Mouse (Mus musculus): ENCODE measurements around the gene Gm49369. TPM values are rescaled to one million over a fixed set of nuclear protein-coding genes. Genes with fewer than 3 reads are reported as not detected.
A peak's percentile ranks its signal among the peaks of the same experiment; 100 is the strongest.
"Not testable (repeated sequence)": the region's sequence is repeated elsewhere in the genome, so short reads cannot be mapped to it uniquely, and the experiment has no call there.

Gm49369 gene
- polyA plus RNA-seq, 1 experiment from 2014 or later: 1.4 TPM

- WGBS (ENCODE audit: insufficient replicate concordance): 79% methylated on average over 3 of the region's 3 CpGs
- Histone ChIP-seq H3K4me1 (ENCODE audit: control insufficient read depth, low read depth, low read length) (peaks cover 32% of the 10 kb centered on the region), H3K4me3 (ENCODE audit: low read depth, low read length) (no peak overlapping the region), H3K9me3 (replicated peaks; ENCODE audit: control insufficient read depth, low read length) (no peaks in the 10 kb centered on the region), H3K27ac (ENCODE audit: low read length) (no peak overlapping the region), H3K36me3 (ENCODE audit: control insufficient read depth, insufficient read depth) (no peaks in the 10 kb centered on the region), H3K4me2 (ENCODE audit: low read depth, low read length) (no peak overlapping the region), H3K9ac (ENCODE audit: low read depth, low read length) (no peak overlapping the region), H3K27me3 (ENCODE audit: control insufficient read depth, insufficient read depth, low read depth, low read length) (no peaks in the 10 kb centered on the region)
- no peak for ATAC-seq (ENCODE audit: low read depth)
These were observed 33.8 kb upstream of the Gm49369 start for GRCm38 (mm10) chr7:142416225-142416624.

GRCm38 (mm10) chr7:142415314-142415713 lies 32.8 kb upstream of the Gm49369 start:
- Histone ChIP-seq H3K4me3 (ENCODE audit: low read depth, low read length) (no peak overlapping the region), H3K27me3 (ENCODE audit: control insufficient read depth, insufficient read depth, low read depth, low read length) (no peaks in the 10 kb centered on the region), H3K36me3 (ENCODE audit: control insufficient read depth, insufficient read depth) (no peaks in the 10 kb centered on the region), H3K27ac (ENCODE audit: low read length) (no peak overlapping the region), H3K9ac (ENCODE audit: low read depth, low read length) (no peak overlapping the region), H3K4me1 (ENCODE audit: control insufficient read depth, low read depth, low read length) (peaks cover 23% of the 10 kb centered on the region), H3K9me3 (replicated peaks; ENCODE audit: control insufficient read depth, low read length) (no peaks in the 10 kb centered on the region), H3K4me2 (ENCODE audit: low read depth, low read length) (no peak overlapping the region)
- no peak for ATAC-seq (ENCODE audit: low read depth)
- 51% methylated on average over 4 of the region's 4 CpGs for WGBS (ENCODE audit: insufficient replicate concordance)

DNA sequence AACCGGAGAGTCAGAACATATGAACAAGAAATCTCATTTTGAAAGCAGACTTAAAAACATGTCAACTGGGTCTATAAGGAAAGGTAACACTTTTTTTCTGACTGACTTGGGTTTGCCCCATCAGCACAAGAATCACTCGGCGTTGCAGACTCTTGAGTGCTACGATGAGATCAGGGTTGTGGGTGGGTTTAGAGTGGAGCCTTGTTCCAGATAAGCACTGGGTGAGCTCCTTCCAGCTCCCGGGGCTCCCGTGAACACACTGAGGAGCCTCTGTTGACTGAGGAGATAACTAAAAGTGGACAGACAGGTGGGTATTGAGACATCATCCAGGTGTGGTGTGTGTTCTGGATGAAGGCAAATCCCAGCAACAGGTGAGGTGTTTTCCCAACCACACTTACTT lies 30.8 kb upstream of the Gm49369 start:
- H3K4me3 ChIP-seq (ENCODE audit: low read depth, low read length): no peak overlapping the region
- WGBS (ENCODE audit: insufficient replicate concordance): 33% methylated on average over 6 of the region's 6 CpGs
- H3K27me3 ChIP-seq (ENCODE audit: control insufficient read depth, insufficient read depth, low read depth, low read length): no peaks in the 10 kb centered on the region
- H3K9me3 ChIP-seq (replicated peaks; ENCODE audit: control insufficient read depth, low read length): no peaks in the 10 kb centered on the region
- no peaks in the 10 kb centered on the region for H3K36me3 ChIP-seq (ENCODE audit: control insufficient read depth, insufficient read depth)
- no peak overlapping the region for H3K4me2 ChIP-seq (ENCODE audit: low read depth, low read length)
- no peak overlapping the region for H3K27ac ChIP-seq (ENCODE audit: low read length)
- ATAC-seq (ENCODE audit: low read depth): peak; percentile 84
- H3K9ac ChIP-seq (ENCODE audit: low read depth, low read length): no peak overlapping the region
- peaks cover 14% of the 10 kb centered on the region for H3K4me1 ChIP-seq (ENCODE audit: control insufficient read depth, low read depth, low read length)

- H3K4me3 ChIP-seq (ENCODE audit: low read depth, low read length): no peak overlapping the region
- H3K9me3 ChIP-seq (replicated peaks; ENCODE audit: control insufficient read depth, low read length): no peaks in the 10 kb centered on the region
- no peak overlapping the region for H3K9ac ChIP-seq (ENCODE audit: low read depth, low read length)
- no peaks in the 10 kb centered on the region for H3K27me3 ChIP-seq (ENCODE audit: control insufficient read depth, insufficient read depth, low read depth, low read length)
- peaks cover 14% of the 10 kb centered on the region for H3K4me1 ChIP-seq (ENCODE audit: control insufficient read depth, low read depth, low read length)
- no peaks in the 10 kb centered on the region for H3K36me3 ChIP-seq (ENCODE audit: control insufficient read depth, insufficient read depth)
- WGBS (ENCODE audit: insufficient replicate concordance): 72% methylated on average over 3 of the region's 3 CpGs
- no peak overlapping the region for H3K4me2 ChIP-seq (ENCODE audit: low read depth, low read length)
- ATAC-seq (ENCODE audit: low read depth): no peak
- H3K27ac ChIP-seq (ENCODE audit: low read length): no peak overlapping the region
These were observed 27.1 kb upstream of the Gm49369 start for GRCm38 (mm10) chr7:142409603-142410002.

GRCm38 (mm10) chr7:142408686-142409085 lies 26.2 kb upstream of the Gm49369 start:
- no peak for ATAC-seq (ENCODE audit: low read depth)
- H3K4me3 ChIP-seq (ENCODE audit: low read depth, low read length): no peak overlapping the region
- WGBS (ENCODE audit: insufficient replicate concordance): 79% methylated on average over 8 of the region's 8 CpGs

DNA sequence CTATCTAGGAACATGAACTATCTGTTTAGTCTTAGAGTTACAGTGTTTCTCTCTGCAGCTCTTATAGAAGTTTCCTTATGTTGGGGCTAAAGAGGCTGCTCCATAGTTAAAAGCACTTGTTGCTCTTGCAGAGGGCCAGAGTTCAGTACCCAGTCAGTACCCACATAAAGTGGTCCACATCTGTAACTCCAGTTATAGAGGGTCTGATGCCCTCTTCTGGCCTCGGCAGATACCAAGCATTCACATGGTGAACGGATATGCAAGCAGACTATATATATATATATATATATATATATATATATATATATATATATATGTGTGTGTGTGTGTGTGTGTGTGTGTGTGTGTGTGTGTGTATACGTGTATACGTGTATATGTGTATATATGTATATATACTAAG lies 25.5 kb upstream of the Gm49369 start:
- 44% methylated on average over 4 of the region's 4 CpGs for WGBS (ENCODE audit: insufficient replicate concordance)
- Histone ChIP-seq H3K4me1 (ENCODE audit: control insufficient read depth, low read depth, low read length) (peaks cover 9% of the 10 kb centered on the region), H3K9ac (ENCODE audit: low read depth, low read length) (no peak overlapping the region), H3K27ac (ENCODE audit: low read length) (no peak overlapping the region), H3K4me3 (ENCODE audit: low read depth, low read length) (no peak overlapping the region), H3K4me2 (ENCODE audit: low read depth, low read length) (no peak overlapping the region), H3K27me3 (ENCODE audit: control insufficient read depth, insufficient read depth, low read depth, low read length) (no peaks in the 10 kb centered on the region), H3K36me3 (ENCODE audit: control insufficient read depth, insufficient read depth) (no peaks in the 10 kb centered on the region), H3K9me3 (replicated peaks; ENCODE audit: control insufficient read depth, low read length) (no peaks in the 10 kb centered on the region)
- no peak for ATAC-seq (ENCODE audit: low read depth)

More at GRCm38 (mm10) chr7:142408686-142409085, 26.2 kb upstream of the Gm49369 start:
- no peak overlapping the region for H3K9ac ChIP-seq (ENCODE audit: low read depth, low read length)
- H3K27me3 ChIP-seq (ENCODE audit: control insufficient read depth, insufficient read depth, low read depth, low read length): no peaks in the 10 kb centered on the region
- H3K9me3 ChIP-seq (replicated peaks; ENCODE audit: control insufficient read depth, low read length): no peaks in the 10 kb centered on the region
- H3K36me3 ChIP-seq (ENCODE audit: control insufficient read depth, insufficient read depth): no peaks in the 10 kb centered on the region
- H3K27ac ChIP-seq (ENCODE audit: low read length): no peak overlapping the region
- H3K4me1 ChIP-seq (ENCODE audit: control insufficient read depth, low read depth, low read length): peaks cover 15% of the 10 kb centered on the region
- H3K4me2 ChIP-seq (ENCODE audit: low read depth, low read length): no peak overlapping the region

DNA sequence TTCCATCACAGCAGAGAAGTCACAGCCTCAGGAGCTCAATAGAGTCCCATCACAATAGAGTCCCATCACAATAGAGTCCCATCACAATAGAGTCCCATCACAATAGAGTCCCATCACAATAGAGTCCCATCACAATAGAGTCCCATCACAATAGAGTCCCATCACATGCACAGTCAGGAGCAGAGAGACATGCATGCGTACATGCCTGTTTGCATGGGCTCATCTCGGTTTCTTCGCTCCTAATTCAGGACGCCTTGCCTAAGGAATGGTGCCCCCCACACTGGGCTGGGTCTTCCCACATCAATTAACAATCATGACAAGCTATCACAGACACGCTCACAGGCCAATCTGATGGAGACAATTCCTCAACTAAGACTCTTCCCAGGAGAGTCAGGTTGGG lies 22.7 kb upstream of the Gm49369 start:
- H3K4me2 ChIP-seq (ENCODE audit: low read depth, low read length); H3K9me3 ChIP-seq (replicated peaks; ENCODE audit: control insufficient read depth, low read length); H3K4me3 ChIP-seq (ENCODE audit: low read depth, low read length); H3K9ac ChIP-seq (ENCODE audit: low read depth, low read length); H3K27me3 ChIP-seq (ENCODE audit: control insufficient read depth, insufficient read depth, low read depth, low read length); H3K27ac ChIP-seq (ENCODE audit: low read length); H3K36me3 ChIP-seq (ENCODE audit: control insufficient read depth, insufficient read depth); ATAC-seq (ENCODE audit: low read depth); H3K4me1 ChIP-seq (ENCODE audit: control insufficient read depth, low read depth, low read length): not testable (repeated sequence)
- WGBS (ENCODE audit: insufficient replicate concordance): 83% methylated on average over 5 of the region's 5 CpGs

- Histone ChIP-seq H3K4me3 (ENCODE audit: low read depth, low read length) (no peak overlapping the region), H3K27me3 (ENCODE audit: control insufficient read depth, insufficient read depth, low read depth, low read length) (no peaks in the 10 kb centered on the region), H3K4me2 (ENCODE audit: low read depth, low read length) (no peak overlapping the region), H3K4me1 (ENCODE audit: control insufficient read depth, low read depth, low read length) (peaks cover 2% of the 10 kb centered on the region), H3K27ac (ENCODE audit: low read length) (no peak overlapping the region), H3K9me3 (replicated peaks; ENCODE audit: control insufficient read depth, low read length) (no peaks in the 10 kb centered on the region), H3K9ac (ENCODE audit: low read depth, low read length) (no peak overlapping the region), H3K36me3 (ENCODE audit: control insufficient read depth, insufficient read depth) (no peaks in the 10 kb centered on the region)
- WGBS (ENCODE audit: insufficient replicate concordance): 39% methylated on average over 4 of the region's 4 CpGs
- no peak for ATAC-seq (ENCODE audit: low read depth)
These were observed 21.1 kb upstream of the Gm49369 start for GRCm38 (mm10) chr7:142403591-142403990.

DNA sequence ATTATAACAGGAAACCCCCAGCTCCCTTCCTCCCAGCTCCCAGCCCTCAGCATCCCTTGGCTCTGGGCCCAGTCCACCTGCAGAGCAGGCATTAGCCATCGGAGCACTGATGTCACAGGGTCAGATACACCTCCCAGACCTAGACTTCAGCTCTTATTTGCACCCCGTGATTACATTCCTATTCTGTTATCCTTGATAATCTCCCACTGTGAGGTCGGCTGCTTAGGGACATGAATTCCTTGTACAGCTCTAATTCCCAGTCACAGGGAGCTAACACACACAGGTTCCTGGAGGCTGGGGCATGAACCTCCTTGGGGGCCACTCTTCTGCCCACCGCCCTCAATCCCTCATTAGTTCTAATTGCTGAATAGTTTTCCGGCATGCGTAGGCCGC lies 18.3 kb upstream of the Gm49369 start:
- no peak for ATAC-seq (ENCODE audit: low read depth)
- Histone ChIP-seq H3K36me3 (ENCODE audit: control insufficient read depth, insufficient read depth) (no peaks in the 10 kb centered on the region), H3K27me3 (ENCODE audit: control insufficient read depth, insufficient read depth, low read depth, low read length) (no peaks in the 10 kb centered on the region), H3K4me3 (ENCODE audit: low read depth, low read length) (no peak overlapping the region), H3K4me1 (ENCODE audit: control insufficient read depth, low read depth, low read length) (peaks cover 21% of the 10 kb centered on the region), H3K9ac (ENCODE audit: low read depth, low read length) (no peak overlapping the region), H3K4me2 (ENCODE audit: low read depth, low read length) (no peak overlapping the region), H3K27ac (ENCODE audit: low read length) (no peak overlapping the region), H3K9me3 (replicated peaks; ENCODE audit: control insufficient read depth, low read length) (no peaks in the 10 kb centered on the region)
- whole genome bisulfite sequencing (ENCODE audit: insufficient replicate concordance): 68% methylated on average over 7 of the region's 7 CpGs
